Mouse (Mus musculus) left cerebral cortex, postnatal 10 days (tissue): Measurements from ENCODE around the gene Oosp1. TPM values are rescaled to one million over a fixed set of nuclear protein-coding genes. Genes with fewer than 3 reads are reported as not detected.

ENCODE experiments used
- DNase-seq, 2 experiments: peaks; one replicate each; pipeline ENCODE4 v3.0.0; 2021 to 2022; ENCODE audit warnings: low spot score in 2 of 2, mixed read lengths in 1 of 2; ENCODE audit errors: extremely low spot score in 1 of 2
- intact Hi-C: fragments of 180-260 bp; cut with DNase I; formaldehyde crosslinking; loops from one replicate; pipeline ENCODE4 v1.15.1; 2025
- total RNA-seq, 2 experiments: library from RNA; stranded (reverse); gene quantifications; 2 replicates each; pipeline ENCODE4 v1.2.3; 2021

Oosp1 gene
- total RNA-seq, result under 1 TPM in 1 of 2 experiments, not detected in 1; 0.43 TPM

DNA sequence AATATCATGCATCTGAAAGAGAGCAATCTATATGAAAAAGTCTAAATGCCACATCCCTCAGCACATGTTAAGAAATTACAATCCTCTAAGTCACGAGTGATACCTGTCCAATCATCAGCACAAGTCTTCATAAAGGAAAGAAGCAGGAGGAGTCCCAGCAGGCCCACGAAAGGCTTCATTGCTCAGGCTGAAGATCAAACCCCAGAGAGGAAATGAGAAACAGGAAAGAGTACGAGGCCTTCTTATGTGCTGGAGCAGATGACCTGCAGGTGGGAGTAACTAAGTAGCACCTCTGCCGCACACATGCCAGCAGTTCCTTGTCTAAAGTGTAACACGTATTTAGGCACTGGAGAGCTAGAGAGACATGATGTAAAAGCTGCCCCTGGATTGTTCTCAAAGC, at the start of gene Oosp1:
Gene Oosp1, minus strand, starts transcription at position 312 of the 400 bp plus-strand sequence.
- DNase-seq, result no peak
- intact Hi-C loops, result no loop called here

DNA sequence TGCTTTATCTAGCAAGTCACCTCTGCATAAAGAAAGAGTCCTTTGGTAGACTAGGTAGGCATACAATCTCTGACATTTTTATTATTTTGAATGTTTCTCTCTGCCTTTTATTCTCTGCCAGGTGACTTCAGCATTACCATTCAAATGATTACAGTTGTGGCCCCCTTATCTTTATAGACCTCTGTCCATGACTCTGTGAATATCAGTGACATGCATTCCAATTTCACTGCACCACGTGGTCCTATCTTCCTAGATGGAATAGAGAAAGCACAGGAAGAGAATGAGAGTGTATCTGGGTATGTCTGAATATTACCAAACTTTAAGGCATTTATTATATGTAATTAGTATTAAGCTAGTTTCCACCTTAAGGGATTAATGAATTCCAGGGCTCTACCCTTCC, 45.5 kb upstream of the Oosp1 start:
- intact Hi-C loops, result no loop called here
- no peak for DNase-seq

DNA sequence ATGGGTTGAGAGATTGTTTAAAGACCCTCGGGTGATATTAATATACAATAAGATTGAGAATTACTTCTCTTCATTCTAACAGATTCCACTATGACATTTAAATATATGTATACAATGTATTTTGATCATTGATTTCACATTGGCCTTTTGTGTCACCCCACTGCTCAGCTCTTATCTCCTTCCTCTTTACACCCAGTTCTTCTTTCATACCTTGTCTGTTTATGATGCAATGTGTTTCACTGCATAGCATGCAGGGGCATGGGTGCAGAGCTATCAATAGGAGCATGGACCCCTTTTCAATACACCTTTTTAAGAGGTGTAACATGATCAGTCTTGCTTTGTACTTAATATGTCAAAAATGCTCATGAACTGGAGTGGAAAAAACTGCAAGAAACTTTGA, 39.3 kb upstream of the Oosp1 start:
- DNase-seq, result no peak
- intact Hi-C loops, result no loop called here

DNA sequence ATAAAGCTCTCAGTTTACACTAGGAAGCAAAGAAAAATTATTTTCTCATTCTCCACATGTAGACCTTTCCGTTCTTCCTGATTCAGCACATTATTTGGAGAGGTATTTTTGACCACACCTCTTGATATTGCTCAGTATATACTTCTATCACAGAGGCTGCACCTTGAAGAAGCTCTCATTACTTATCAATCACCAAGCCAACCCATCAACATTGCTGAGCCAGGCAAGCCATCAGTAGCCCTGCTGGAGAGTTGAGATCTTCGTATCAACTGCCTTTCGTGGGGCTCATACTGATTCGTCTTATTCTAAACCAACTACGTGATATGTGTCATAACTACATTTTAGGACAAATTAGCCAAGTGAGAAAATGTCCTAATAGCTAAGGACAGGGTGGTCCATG, 36.4 kb upstream of the Oosp1 start:
- no peak for DNase-seq
- intact Hi-C loops, result no loop called here

DNA sequence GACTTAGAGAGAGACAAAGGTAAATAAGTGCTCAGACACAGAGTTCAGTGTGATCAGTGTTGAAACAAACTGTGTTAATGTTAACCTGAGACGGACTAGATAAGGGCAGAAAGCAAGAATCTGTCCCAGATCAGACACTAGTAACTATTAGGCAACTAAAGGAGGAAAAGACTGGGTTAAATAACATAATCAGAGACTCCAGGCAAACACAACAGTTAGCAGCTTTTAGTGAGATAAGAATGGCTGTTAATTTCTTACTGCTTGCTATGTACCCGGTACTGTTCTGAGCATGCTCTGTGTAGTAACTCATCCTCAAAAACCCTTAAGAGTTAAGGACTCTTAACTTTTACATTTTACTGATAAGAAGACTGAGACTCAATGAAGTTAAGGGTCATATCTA, 35.0 kb upstream of the Oosp1 start:
- intact Hi-C loops, result no loop called here
- DNase-seq, result no peak

DNA sequence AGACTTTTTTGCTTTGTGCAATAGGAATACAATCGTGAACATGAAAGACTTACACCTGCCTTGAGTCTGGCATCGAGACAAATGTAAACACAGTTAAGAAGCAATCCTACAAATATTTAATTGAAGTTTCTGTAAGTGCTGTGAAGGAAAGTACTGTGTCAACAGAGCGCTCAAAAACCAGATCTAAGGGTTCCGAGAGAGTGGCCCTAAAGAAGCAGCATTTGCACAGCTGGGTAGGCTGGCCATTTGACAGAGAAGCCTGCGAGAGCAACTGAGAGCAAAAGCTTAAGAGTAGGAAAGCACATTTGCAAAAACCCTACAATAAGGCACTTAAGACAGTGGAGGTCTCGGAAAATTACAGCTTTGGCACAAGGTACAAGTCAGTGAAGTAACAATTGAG, 33.3 kb upstream of the Oosp1 start:
- DNase-seq, result no peak
- intact Hi-C loops, result no loop called here

DNA sequence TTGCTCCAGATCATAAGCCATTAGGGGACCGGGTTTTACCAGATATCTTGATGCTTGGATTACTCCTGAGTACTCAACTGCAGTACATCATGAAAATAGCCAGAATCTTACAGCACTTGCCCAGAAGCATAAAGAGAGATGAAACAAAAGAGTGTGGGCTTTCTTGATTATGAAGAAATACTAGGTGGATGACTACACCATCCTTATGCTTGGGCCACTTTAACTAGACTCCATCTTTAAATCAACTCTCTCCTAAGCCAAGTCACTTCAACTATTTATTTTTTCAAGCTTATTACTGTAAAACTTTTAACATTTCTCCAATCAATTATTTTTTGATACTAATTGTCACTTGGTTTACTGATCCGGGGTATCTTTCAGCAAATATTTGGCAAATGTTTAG, 32.9 kb upstream of the Oosp1 start:
- DNase-seq, result no peak
- intact Hi-C loops, result no loop called here

DNA sequence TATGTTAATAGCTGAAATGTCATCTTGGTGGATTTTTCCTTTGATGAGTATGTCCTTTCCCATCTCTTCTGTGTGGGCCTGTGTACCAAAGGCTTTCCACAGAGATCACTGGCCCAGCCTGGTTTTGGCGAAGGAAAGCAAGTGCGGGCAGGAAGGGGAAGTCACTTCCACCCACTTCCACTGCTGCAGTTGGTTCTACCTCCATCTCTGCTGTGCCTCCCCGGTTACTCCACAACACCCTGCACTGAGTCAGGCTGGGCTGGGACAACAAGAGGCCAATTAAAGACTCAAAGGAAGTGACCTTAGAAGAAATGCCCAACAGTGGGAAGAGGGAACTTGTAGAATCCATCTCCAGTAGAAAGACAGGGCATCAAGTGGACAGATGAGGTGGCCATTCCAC, 29.1 kb upstream of the Oosp1 start:
- intact Hi-C loops, result no loop called here
- no peak for DNase-seq

DNA sequence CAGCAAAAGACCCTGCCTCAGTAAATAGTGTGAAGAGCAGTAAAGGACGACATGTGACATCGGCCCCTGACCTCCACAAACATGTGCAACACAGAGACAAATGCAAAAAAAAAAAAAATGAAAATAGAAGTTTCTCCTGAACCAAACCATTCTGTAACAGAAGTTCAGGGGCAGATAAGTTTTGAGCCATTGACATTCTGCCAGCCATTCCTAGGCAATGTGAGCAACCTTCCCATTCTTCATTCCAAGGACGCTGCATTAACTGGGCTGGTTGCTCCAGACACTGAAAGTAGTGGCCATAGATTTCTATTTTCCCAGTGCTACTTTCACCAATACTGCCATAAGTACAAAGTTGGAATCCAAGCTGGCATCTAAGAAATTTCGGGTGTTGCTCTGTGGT, 21.5 kb upstream of the Oosp1 start:
- DNase-seq, result no peak
- intact Hi-C loops, result no loop called here

DNA sequence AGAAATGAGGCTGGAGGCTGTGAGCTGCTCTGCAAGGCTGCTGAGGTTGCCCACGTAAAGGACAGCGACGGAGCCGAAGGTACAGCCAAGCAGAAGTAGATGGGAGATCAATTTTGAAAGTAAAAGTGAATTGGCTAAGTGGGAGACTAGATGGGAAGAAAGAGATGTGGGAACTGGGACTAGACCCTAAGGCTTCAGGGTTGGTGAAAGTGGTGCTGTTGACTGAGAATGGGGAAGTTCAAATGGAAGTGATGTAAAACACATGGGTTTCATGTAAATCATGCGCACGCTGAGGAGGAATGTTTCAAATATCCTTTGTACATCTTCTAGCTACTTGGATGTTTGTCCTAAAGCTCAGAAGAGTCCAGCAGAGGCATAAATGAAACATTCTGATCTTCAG, 7.4 kb upstream of the Oosp1 start:
- DNase-seq, result no peak
- intact Hi-C loops, result no loop called here

DNA sequence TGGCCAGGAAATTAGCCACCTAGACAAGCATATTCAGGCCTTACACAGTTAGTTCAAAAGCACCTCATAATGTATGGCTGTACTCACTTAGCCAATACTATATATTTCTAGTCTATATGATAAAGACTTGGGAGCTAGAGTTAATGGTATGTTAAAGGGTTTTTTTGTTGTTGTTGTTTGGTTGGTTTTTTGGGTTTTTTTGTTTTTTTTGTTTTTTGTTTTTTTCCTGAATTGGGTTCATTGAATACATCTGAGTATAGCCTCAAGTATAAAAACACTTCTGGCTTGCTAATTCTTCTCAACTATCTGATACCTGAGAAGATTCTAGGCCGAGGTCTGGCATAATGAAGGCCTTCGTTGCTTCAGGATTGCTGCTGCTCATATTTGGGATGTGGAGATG, 5.8 kb upstream of the Oosp1 start, which contains the start of gene Oosp3:
Gene Oosp3, plus strand, starts transcription at position 301 of the 400 bp plus-strand sequence.
- DNase-seq, result no peak
- intact Hi-C loops, result no loop called here

DNA sequence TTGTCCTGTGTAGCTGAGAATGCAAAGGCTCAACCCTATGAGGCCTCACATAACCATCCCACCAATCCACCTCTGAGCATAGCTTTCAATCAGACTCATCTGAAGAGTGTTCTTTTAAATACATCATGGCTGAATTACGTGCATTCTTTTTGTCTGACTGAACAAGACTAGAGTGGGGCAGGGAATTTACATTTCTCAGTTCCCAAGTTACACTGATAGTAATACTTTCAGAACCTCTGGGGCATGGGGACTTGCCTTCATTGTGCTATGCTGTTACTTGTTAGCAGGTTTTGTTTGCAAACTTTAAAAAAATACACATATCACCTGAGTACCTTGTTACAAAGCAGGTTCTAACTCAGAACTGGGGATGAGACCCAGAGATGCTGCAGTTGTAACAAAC, 504 bp upstream of the Oosp1 start:
- no peak for DNase-seq
- intact Hi-C loops, result no loop called here

DNA sequence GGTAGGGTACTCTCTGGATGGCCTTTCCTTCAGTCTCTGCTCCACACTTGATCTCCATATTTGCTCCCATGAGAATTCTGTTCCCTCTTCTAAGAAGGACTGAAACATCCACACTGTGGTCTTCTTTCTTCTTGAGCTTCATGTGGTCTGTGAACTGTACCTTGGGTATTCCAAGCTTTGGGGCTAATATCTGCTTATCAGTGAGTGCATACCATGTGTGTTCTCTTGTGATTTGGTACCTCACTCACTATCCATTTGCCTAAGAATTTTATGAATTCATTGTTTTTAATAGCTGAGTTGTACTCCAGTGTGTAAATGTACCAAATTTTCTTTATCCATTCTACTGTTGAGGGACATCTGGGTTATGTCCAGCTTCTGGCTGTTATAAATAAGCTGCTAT, 29.4 kb downstream of the Oosp1 start:
- intact Hi-C loops, result no loop called here
- no peak for DNase-seq

DNA sequence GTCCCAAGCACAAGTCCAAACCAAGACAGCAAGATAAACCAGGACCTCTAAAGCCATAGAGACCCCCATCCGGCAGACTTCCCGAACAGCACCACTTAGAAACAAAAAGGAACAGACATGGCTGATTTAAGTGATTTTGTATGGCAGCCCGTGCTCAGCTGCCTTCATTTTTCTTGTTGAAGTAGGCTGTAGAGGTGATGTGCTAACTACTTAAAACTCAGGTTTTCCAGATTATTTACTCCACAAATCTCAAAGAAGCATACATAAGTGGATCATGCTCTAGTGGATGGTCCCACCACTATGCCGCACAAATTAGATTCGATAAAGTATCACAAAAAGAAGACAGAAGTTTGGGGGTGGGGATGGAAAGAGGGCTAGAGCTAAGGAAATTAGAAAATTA, 30.5 kb downstream of the Oosp1 start, which contains the start of gene Oosp2:
Gene Oosp2, minus strand, starts transcription at position 101 of the 400 bp plus-strand sequence.
- intact Hi-C loops, result no loop called here
- no peak for DNase-seq

DNA sequence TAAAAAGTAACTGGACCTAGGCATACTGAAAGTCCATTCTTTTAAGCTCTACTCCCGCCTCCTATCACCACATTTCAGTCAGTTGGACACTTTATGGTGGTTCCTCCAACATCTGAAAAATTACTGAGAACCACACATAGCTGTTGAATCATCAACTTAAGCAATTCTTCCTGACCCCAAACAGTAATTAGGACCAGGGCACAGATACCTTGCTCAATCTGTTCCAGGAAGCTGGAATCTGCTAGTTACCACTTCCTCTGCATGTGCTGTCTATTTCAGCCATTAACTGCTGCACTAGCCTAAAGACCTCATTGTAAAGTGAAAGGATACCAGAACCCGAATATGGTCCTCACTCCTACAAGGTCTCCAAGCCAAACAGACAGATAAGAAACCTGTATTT, 31.8 kb downstream of the Oosp1 start:
- intact Hi-C loops, result no loop called here

DNA sequence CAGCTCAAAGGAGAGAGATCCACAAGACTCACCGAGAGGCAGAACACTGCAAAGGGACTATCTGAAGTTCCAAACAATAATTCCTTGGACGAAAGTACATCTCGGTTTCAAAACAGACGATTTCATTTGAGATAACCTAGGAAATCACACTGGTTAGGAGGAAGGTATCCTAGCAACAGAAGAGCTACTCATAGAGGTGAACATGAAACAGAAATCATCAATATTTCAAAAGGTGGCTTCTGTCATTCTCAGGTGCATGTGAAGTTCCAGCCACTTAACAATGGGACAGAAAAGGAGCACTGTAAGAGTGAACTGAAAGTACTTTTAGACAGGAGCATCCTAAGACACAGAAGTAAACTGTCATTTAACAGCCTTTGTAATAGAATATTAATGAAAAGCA, 41.4 kb downstream of the Oosp1 start:
- DNase-seq, result no peak
- intact Hi-C loops, result no loop called here

More for the DNA sequence above, 31.8 kb downstream of the Oosp1 start:
- DNase-seq, result no peak

DNA sequence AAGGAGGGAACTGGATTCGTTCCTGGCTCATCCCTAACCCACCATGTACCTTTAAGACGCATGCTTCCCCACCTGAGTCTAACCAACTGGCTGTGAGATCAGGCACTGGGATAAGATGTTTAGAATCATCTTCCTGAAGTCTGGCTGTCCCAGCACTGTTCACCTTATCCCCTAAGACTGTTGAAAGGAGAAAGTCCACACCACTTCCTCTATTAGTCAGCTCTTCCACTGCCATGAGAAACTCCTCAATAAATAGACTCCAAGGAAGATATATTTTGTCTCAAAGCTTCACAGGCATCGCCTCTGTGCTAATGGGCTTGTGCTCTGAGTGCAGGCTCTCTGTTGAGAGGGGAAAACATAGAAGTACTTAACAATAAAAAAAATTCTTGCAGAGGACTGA, 44.8 kb downstream of the Oosp1 start:
- no peak for DNase-seq
- intact Hi-C loops, result no loop called here

DNA sequence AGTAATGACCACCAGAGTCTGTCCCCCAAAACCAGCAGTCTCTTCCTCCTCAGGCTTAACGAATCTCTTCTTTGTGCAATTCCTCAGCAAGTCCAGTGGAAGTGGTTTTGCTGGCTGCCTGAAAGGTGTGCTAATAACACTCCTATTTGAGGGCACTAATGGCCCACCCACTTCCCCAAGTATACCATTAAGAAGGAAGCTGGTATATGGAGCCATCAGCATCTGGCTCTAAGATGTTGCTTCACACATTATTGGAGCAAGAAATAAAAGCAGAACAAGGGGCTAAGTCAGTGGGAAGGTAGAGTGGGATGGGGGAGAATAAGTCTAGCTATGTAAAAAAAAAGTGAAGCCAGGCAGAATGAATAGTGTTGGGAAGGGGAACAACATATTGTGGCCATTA, 50.2 kb downstream of the Oosp1 start, which contains the start of gene Ms4a3:
Gene Ms4a3, minus strand, starts transcription at position 120 of the 400 bp plus-strand sequence.
- no peak for DNase-seq
- intact Hi-C loops, result no loop called here

DNA sequence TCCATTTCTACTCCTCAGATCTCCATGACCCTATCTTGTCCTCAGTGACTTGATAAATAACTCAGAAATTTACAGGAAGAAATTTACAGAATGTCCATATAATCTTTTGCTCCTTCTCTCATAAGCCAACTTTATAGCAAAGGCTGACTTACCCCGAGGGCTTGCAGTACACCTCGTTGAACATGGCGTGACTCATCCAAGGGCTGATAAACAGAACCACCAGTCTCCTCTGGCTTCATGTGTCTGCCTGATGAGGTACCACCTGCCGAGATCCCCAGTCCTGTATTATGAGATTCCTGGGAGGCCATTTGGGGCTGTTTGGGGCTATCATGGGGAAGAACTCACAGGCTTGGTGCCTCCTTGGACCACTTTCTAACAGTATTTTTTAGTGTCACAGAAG, 51.9 kb downstream of the Oosp1 start:
- intact Hi-C loops, result no loop called here
- no peak for DNase-seq

DNA sequence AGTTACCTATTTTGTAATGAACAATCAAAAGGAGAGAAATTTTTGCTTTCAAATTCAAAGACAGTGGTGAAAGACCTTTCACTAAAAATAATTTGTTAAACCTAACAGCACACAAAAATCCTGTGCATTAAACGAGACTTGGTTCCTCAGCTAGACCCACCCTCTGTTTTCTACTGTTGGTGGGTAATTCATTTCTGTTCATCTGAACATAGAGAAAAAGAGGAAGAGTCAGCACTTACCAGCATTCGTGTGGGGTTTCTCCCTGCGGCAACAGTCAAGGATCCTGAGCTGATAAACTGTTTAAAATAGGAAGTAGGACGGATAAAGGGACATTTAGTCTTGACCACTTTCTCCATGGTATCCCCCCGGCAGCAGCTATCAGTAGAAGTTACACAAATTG, 55.4 kb downstream of the Oosp1 start:
- DNase-seq, result no peak
- intact Hi-C loops, result no loop called here

DNA sequence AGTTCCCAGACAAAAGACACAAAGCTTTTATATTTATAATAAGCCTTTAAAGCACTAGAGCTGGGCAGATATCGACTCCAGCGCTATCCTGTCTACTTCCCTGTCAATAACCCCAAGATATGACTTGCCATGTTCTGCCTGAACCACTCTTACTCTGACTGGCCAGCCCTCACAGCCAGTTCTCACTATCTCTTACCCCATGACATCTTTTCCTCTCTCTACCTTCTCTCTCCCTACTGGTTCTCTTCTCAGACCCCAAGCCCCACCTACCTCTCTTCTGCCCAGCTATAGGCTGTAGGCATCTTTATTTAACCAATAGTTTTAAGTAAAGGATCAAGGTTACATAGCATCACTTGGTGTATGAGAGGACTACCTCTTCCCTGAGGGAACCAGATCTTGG, 56.6 kb downstream of the Oosp1 start:
- no peak for DNase-seq
- intact Hi-C loops, result no loop called here

DNA sequence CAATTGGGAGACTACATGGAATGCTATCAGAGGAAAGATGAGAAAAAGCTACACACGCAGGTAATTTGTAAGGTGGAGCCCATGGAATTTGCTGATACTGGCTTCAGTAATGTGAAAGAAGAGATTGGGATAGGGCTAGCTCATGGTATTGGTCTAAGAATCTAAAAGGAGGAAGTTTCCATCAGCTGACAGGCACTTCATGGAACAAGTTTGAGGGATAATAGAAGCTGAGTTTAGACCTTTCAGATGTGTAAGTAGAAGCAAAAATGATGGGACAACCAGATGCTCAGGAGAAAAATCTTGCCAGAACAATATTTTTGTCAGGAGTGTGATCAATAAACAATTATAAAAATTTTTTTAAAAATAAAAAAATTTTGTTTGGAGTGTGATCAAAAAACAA, 57.2 kb downstream of the Oosp1 start:
- intact Hi-C loops, result no loop called here
- DNase-seq, result no peak
